Mouse (Mus musculus) CD4-positive, CD25-positive, alpha-beta regulatory T cell, adult 4 months (primary cell): Measurements from ENCODE around the gene 4932438H23Rik. TPM values are rescaled to one million over a fixed set of nuclear protein-coding genes. Genes with fewer than 3 reads are reported as not detected.

ENCODE experiments used
- ATAC-seq: one replicate; pipeline ENCODE4 v1.8.0; 2017
- polyA plus RNA-seq, 2 experiments: library from polyadenylated mRNA; unstranded; fragments of 100-300 nt; shearing (Covaris generic); gene quantifications; one replicate each; pipeline ENCODE4 v1.2.1; 2017

The 4932438H23Rik gene
- polyA plus RNA-seq, 2 experiments from 2014 or later: 1.5 to 2.0 TPM

- no peak for ATAC-seq
These were observed 89.9 kb downstream of the 4932438H23Rik start for GRCm38 (mm10) chr16:91004915-91005538.

Other genes with a start within 250 kb of the 4932438H23Rik start
- gene Cfap298, start 160.0 kb downstream of the 4932438H23Rik start, polyA plus RNA-seq: 10 to 100 TPM; 20.2 to 22.6 TPM
- 10 to 100 TPM; 30.6 to 40.9 TPM for gene Synj1, start 83.8 kb downstream of the 4932438H23Rik start, polyA plus RNA-seq
- 100 to 1,000 TPM; 121 to 128 TPM for gene Paxbp1, start 50.6 kb downstream of the 4932438H23Rik start, polyA plus RNA-seq
- gene Olig2, start 130.3 kb upstream of the 4932438H23Rik start, polyA plus RNA-seq: not detected
- gene Olig1, start 174.7 kb upstream of the 4932438H23Rik start, polyA plus RNA-seq: not detected